Mouse (Mus musculus): ENCODE results near the gene Pianp. TPM values are rescaled to one million over a fixed set of nuclear protein-coding genes. Genes with fewer than 3 reads are reported as not detected.

Gene Pianp
- polyA plus RNA-seq, 1 experiment, result 164 TPM

GRCm38 (mm10) chr6:124966466-124967118, 29.9 kb upstream of the Pianp start:
- H3K4me3 ChIP-seq (ENCODE audit: insufficient read depth, low read length), result no peak overlapping the region; the same call in 1 of the 2 replicates
- TF ChIP-seq POLR2A (IDR thresholded peaks at IDR 0.05; ENCODE audit: extremely low read depth, insufficient read depth, low read length) (no peak), CTCF (IDR thresholded peaks at IDR 0.05; ENCODE audit: extremely low read depth, insufficient read depth, low read length) (no peak)
- H3K27ac ChIP-seq (ENCODE audit: insufficient read depth, low read length), result no peak overlapping the region
- peaks cover 4% of the 10 kb centered on the region for H3K4me1 ChIP-seq (ENCODE audit: control insufficient read depth, insufficient read depth, low read length)

- Histone ChIP-seq H3K4me3 (ENCODE audit: insufficient read depth, low read length) (no peak overlapping the region), H3K27ac (ENCODE audit: insufficient read depth, low read length) (no peak overlapping the region), H3K4me1 (ENCODE audit: control insufficient read depth, insufficient read depth, low read length) (peaks cover 4% of the 10 kb centered on the region)
- no peak for TF ChIP-seq POLR2A (IDR thresholded peaks at IDR 0.05; ENCODE audit: extremely low read depth, insufficient read depth, low read length)
- TF ChIP-seq CTCF (IDR thresholded peaks at IDR 0.05; ENCODE audit: extremely low read depth, insufficient read depth, low read length), result peak; percentile 46; the same call in 1 of the 2 replicates
These were observed 28.7 kb upstream of the Pianp start for GRCm38 (mm10) chr6:124967766-124968165.

- no peak overlapping the region for H3K4me3 ChIP-seq (ENCODE audit: insufficient read depth, low read length)
- H3K27ac ChIP-seq (ENCODE audit: insufficient read depth, low read length), result no peak overlapping the region
- no peaks in the 10 kb centered on the region for H3K4me1 ChIP-seq (ENCODE audit: control insufficient read depth, insufficient read depth, low read length)
- TF ChIP-seq POLR2A (IDR thresholded peaks at IDR 0.05; ENCODE audit: extremely low read depth, insufficient read depth, low read length) (no peak), CTCF (IDR thresholded peaks at IDR 0.05; ENCODE audit: extremely low read depth, insufficient read depth, low read length) (no peak)
These were observed 4.3 kb upstream of the Pianp start for GRCm38 (mm10) chr6:124992241-124992640.

- Histone ChIP-seq H3K4me1 (ENCODE audit: control insufficient read depth, insufficient read depth, low read length) (no peaks in the 10 kb centered on the region), H3K27ac (ENCODE audit: insufficient read depth, low read length) (no peak overlapping the region), H3K4me3 (ENCODE audit: insufficient read depth, low read length) (no peak overlapping the region)
- no peak for TF ChIP-seq CTCF (IDR thresholded peaks at IDR 0.05; ENCODE audit: extremely low read depth, insufficient read depth, low read length)
- no peak for TF ChIP-seq POLR2A (IDR thresholded peaks at IDR 0.05; ENCODE audit: extremely low read depth, insufficient read depth, low read length)
These were observed 3.1 kb upstream of the Pianp start for GRCm38 (mm10) chr6:124993365-124993764.

DNA sequence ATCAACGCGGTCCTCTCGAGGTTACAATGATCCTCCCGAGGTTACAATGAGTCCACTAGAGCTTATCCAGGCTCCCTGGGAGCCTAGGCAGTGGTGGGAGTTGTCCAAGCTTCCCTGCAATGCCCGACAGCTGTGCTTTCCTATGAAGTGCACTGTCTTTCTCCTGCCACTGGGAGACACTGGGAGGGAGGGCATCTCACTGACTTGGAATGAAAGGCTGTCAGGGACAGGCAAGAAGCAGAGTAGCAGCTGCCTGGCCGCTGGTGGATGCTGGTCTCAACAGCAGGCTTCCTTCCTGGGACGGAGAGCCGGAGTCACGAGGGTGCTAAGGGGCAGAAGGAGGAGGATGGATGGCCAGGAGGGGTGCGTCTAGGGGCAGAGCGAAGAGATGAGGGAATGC, 2.6 kb upstream of the Pianp start:
- no peak overlapping the region for H3K27ac ChIP-seq (ENCODE audit: insufficient read depth, low read length)
- TF ChIP-seq POLR2A (IDR thresholded peaks at IDR 0.05; ENCODE audit: extremely low read depth, insufficient read depth, low read length), result no peak
- peak; percentile 23; the same call in 1 of the 2 replicates for TF ChIP-seq CTCF (IDR thresholded peaks at IDR 0.05; ENCODE audit: extremely low read depth, insufficient read depth, low read length)
- H3K4me3 ChIP-seq (ENCODE audit: insufficient read depth, low read length), result no peak overlapping the region
- H3K4me1 ChIP-seq (ENCODE audit: control insufficient read depth, insufficient read depth, low read length), result no peaks in the 10 kb centered on the region

DNA sequence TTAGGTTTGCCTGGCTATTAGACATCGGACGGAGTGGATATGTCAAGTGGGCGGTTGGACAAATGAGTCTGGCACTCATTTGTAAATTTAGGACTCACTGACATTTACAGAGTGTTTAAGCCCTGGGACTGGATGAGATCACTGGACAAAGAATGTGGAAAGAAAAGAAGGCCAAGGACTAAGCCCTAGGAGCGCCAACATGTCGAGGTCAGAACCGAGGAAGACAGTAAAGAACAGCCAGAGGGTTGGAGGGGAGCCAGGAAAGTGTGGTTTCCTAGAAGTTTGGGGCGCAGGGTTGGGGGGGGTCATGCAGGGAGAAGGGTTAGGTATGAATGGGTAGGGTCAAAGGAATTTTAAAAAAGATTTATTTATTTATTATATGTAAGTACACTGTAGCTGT, 1.2 kb upstream of the Pianp start:
- Histone ChIP-seq H3K4me1 (ENCODE audit: control insufficient read depth, insufficient read depth, low read length) (peaks cover 2% of the 10 kb centered on the region; the same call in 1 of the 2 replicates), H3K4me3 (ENCODE audit: insufficient read depth, low read length) (no peak overlapping the region), H3K27ac (ENCODE audit: insufficient read depth, low read length) (no peak overlapping the region)
- TF ChIP-seq POLR2A (IDR thresholded peaks at IDR 0.05; ENCODE audit: extremely low read depth, insufficient read depth, low read length) (no peak), CTCF (IDR thresholded peaks at IDR 0.05; ENCODE audit: extremely low read depth, insufficient read depth, low read length) (no peak)

- Histone ChIP-seq H3K4me3 (ENCODE audit: insufficient read depth, low read length) (peak overlapping the region; percentile 88), H3K27ac (ENCODE audit: insufficient read depth, low read length) (peak overlapping the region; percentile 9; the same call in 1 of the 2 replicates), H3K4me1 (ENCODE audit: control insufficient read depth, insufficient read depth, low read length) (peaks cover 2% of the 10 kb centered on the region; the same call in 1 of the 2 replicates)
- TF ChIP-seq POLR2A (IDR thresholded peaks at IDR 0.05; ENCODE audit: extremely low read depth, insufficient read depth, low read length), result no peak
- no peak for TF ChIP-seq CTCF (IDR thresholded peaks at IDR 0.05; ENCODE audit: extremely low read depth, insufficient read depth, low read length)
These were observed 577 bp upstream of the Pianp start for GRCm38 (mm10) chr6:124995831-124996403.

DNA sequence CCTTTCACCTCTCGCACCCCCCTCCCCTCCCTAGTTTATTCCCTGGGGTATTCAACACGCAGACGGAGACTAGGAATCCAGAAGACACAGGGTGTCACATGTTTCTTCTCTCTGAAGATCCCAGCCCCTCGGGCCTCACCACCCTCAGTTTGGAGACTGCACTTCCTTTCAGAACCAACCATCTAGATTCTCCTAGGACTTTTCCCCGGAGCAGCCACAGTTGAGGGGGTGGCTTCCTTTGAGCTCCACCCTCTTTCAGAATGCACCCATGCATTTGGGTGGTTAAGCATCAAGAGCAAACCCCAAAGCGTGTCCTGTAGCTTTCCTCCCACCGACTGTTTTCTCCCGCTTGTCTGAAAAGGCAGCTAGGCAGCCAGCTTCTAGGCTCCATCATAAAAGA, 1.6 kb downstream of the Pianp start:
- Histone ChIP-seq H3K4me3 (ENCODE audit: insufficient read depth, low read length) (peak overlapping the region; percentile 88), H3K4me1 (ENCODE audit: control insufficient read depth, insufficient read depth, low read length) (peaks cover 5% of the 10 kb centered on the region), H3K27ac (ENCODE audit: insufficient read depth, low read length) (peak overlapping the region; percentile 68)
- TF ChIP-seq CTCF (IDR thresholded peaks at IDR 0.05; ENCODE audit: extremely low read depth, insufficient read depth, low read length) (no peak), POLR2A (IDR thresholded peaks at IDR 0.05; ENCODE audit: extremely low read depth, insufficient read depth, low read length) (peak; percentile 71; the same call in 1 of the 2 replicates)

DNA sequence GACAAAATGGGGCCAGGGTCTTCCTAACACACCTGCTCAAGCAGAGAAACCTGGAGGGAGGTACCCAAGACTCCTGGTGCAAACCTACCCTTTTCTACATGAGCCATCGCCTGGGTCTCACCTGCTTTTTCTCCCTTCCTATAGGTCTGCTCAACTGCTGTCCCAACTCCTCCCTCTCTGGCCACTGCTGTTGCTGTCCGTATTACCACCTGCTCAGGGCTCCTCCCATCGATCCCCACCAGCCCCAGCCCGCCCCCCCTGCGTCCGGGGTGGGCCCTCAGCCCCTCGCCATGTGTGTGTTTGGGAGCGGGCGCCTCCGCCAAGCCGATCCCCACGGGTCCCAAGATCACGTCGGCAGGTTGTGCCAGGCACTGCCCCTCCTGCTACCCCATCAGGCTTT, 2.6 kb downstream of the Pianp start:
- peaks cover 11% of the 10 kb centered on the region for H3K4me1 ChIP-seq (ENCODE audit: control insufficient read depth, insufficient read depth, low read length)
- TF ChIP-seq POLR2A (IDR thresholded peaks at IDR 0.05; ENCODE audit: extremely low read depth, insufficient read depth, low read length) (no peak), CTCF (IDR thresholded peaks at IDR 0.05; ENCODE audit: extremely low read depth, insufficient read depth, low read length) (no peak)
- peak overlapping the region; percentile 88; the same call in 1 of the 2 replicates for H3K4me3 ChIP-seq (ENCODE audit: insufficient read depth, low read length)
- no peak overlapping the region for H3K27ac ChIP-seq (ENCODE audit: insufficient read depth, low read length)

- Histone ChIP-seq H3K4me1 (ENCODE audit: control insufficient read depth, insufficient read depth, low read length) (peaks cover 12% of the 10 kb centered on the region), H3K4me3 (ENCODE audit: insufficient read depth, low read length) (no peak overlapping the region), H3K27ac (ENCODE audit: insufficient read depth, low read length) (no peak overlapping the region)
- TF ChIP-seq POLR2A (IDR thresholded peaks at IDR 0.05; ENCODE audit: extremely low read depth, insufficient read depth, low read length) (no peak), CTCF (IDR thresholded peaks at IDR 0.05; ENCODE audit: extremely low read depth, insufficient read depth, low read length) (no peak)
These were observed 3.1 kb downstream of the Pianp start for GRCm38 (mm10) chr6:124999546-124999945.
